Mouse (Mus musculus) spleen, adult 2 months (tissue): ENCODE measurements at regions not wholly inside any gene's neighbourhood (a gene's known extent, or its start where the extent isn't known, plus 50 kb on each side); places are given as distances from the start of the nearest gene placed in this dataset.

Source experiments
- DNase-seq, 2 experiments: peaks; one replicate each; pipeline versions ENCODE4 v3.0.0 to v3.0.0-alpha.2; 2012 to 2021; ENCODE audit warnings: low spot score in 2 of 2, low read depth in 1 of 2
- H3K27ac ChIP-seq: fragments of 200-500 bp; 2 replicates; pipeline ENCODE4 v1.5.1; 2012; ENCODE audit warnings: low read length, inconsistent platforms; ENCODE audit not compliant: insufficient read depth
- H3K27me3 ChIP-seq: fragments of 200-500 bp; 2 replicates; pipeline ENCODE4 v1.6.1; 2012; ENCODE audit warnings: mild to moderate bottlenecking, moderate library complexity, low read length, inconsistent platforms; ENCODE audit not compliant: control insufficient read depth, insufficient read depth
- H3K36me3 ChIP-seq: fragments of 200-500 bp; 2 replicates; pipeline ENCODE4 v1.6.1; 2012; ENCODE audit warnings: mild to moderate bottlenecking, low read length, inconsistent platforms; ENCODE audit not compliant: control insufficient read depth, insufficient read depth
- H3K4me1 ChIP-seq: fragments of 200-500 bp; 2 replicates; pipeline ENCODE4 v1.6.1; 2011; ENCODE audit warnings: inconsistent platforms; ENCODE audit not compliant: control insufficient read depth, insufficient read depth, insufficient read length
- H3K4me3 ChIP-seq: fragments of 200-500 bp; 2 replicates; pipeline ENCODE4 v1.5.1; 2011; ENCODE audit warnings: mild to moderate bottlenecking, inconsistent platforms; ENCODE audit not compliant: insufficient read depth, insufficient read length; ENCODE audit errors: extremely low read depth
- CTCF ChIP-seq: fragments of 200-500 bp; IDR thresholded peaks from 2 replicates; pipeline ENCODE4 v1.5.1; 2011; ENCODE audit warnings: mild to moderate bottlenecking, inconsistent platforms; ENCODE audit not compliant: insufficient read depth, insufficient read length, insufficient replicate concordance; ENCODE audit errors: extremely low read depth
- POLR2A ChIP-seq: fragments of 200-500 bp; IDR thresholded peaks from 2 replicates; pipeline ENCODE4 v1.6.1; 2011; ENCODE audit warnings: low read depth, low read length, inconsistent platforms
- WGBS: fragments of 180-500 bp; shearing (Covaris S2); methylation state at CpG from one replicate; pipeline ENCODE4 v1.1.7; 2018; 5-methylcytosine and 5-hydroxymethylcytosine counted together

- Histone ChIP-seq H3K4me3 (no peak overlapping the region), H3K36me3 (no peaks in the 10 kb centered on the region), H3K4me1 (peaks cover 6% of the 10 kb centered on the region; the same call in 1 of the 2 replicates), H3K27ac (no peak overlapping the region), H3K27me3 (no peaks in the 10 kb centered on the region)
- 44% methylated on average over 6 of the region's 6 CpGs for WGBS
- DNase-seq, result no peak
- TF ChIP-seq POLR2A (no peak), CTCF (no peak)
Observed at GRCm38 (mm10) chr6:100476550-100477366, 189.5 kb upstream of the Rybp start.

- no peak overlapping the region for H3K4me3 ChIP-seq
- H3K36me3 ChIP-seq, result no peaks in the 10 kb centered on the region
- no peak for DNase-seq
- WGBS, result 85% methylated on average over 4 of the region's 4 CpGs
- H3K4me1 ChIP-seq, result peaks cover 4% of the 10 kb centered on the region; the same call in 1 of the 2 replicates
- no peaks in the 10 kb centered on the region for H3K27me3 ChIP-seq
- H3K27ac ChIP-seq, result no peak overlapping the region
- TF ChIP-seq CTCF, result no peak
- TF ChIP-seq POLR2A, result no peak
Observed at GRCm38 (mm10) chr6:100475341-100475955, 188.2 kb upstream of the Rybp start.

- WGBS, result 95% methylated on average over 9 of the region's 9 CpGs
- H3K27me3 ChIP-seq, result no peaks in the 10 kb centered on the region
- DNase-seq, result no peak
- no peaks in the 10 kb centered on the region for H3K4me1 ChIP-seq
- no peaks in the 10 kb centered on the region for H3K36me3 ChIP-seq
- no peak overlapping the region for H3K27ac ChIP-seq
- no peak overlapping the region for H3K4me3 ChIP-seq
- TF ChIP-seq POLR2A (no peak), CTCF (no peak)
Observed at GRCm38 (mm10) chr6:100474326-100474725, 187.0 kb upstream of the Rybp start.

- no peak overlapping the region for H3K27ac ChIP-seq
- no peak for DNase-seq
- 74% methylated on average over 2 of the region's 2 CpGs for WGBS
- H3K27me3 ChIP-seq, result no peaks in the 10 kb centered on the region
- no peaks in the 10 kb centered on the region for H3K4me1 ChIP-seq
- TF ChIP-seq POLR2A, result no peak
- TF ChIP-seq CTCF, result no peak
- no peak overlapping the region for H3K4me3 ChIP-seq
- H3K36me3 ChIP-seq, result no peaks in the 10 kb centered on the region
Observed at GRCm38 (mm10) chr6:100470071-100470470, 182.8 kb upstream of the Rybp start.

- Histone ChIP-seq H3K4me1 (no peaks in the 10 kb centered on the region), H3K36me3 (no peaks in the 10 kb centered on the region), H3K27ac (no peak overlapping the region), H3K27me3 (no peaks in the 10 kb centered on the region), H3K4me3 (no peak overlapping the region)
- 86% methylated on average over 2 of the region's 2 CpGs for WGBS
- no peak for TF ChIP-seq POLR2A
- no peak for TF ChIP-seq CTCF
- DNase-seq, result no peak
Observed at GRCm38 (mm10) chr6:100462757-100463156, 175.5 kb upstream of the Rybp start.

GRCm38 (mm10) chr6:100453401-100453800 is 166.1 kb upstream of the Rybp start:
- Histone ChIP-seq H3K4me3 (no peak overlapping the region), H3K4me1 (no peaks in the 10 kb centered on the region), H3K36me3 (no peaks in the 10 kb centered on the region), H3K27ac (no peak overlapping the region), H3K27me3 (no peaks in the 10 kb centered on the region)
- WGBS, result 82% methylated on average over 3 of the region's 3 CpGs
- TF ChIP-seq CTCF (no peak), POLR2A (no peak)
- DNase-seq, result no peak
